Comparison of ENCODE assay signal across 11 mouse cellular contexts in the genomic region with DNA sequence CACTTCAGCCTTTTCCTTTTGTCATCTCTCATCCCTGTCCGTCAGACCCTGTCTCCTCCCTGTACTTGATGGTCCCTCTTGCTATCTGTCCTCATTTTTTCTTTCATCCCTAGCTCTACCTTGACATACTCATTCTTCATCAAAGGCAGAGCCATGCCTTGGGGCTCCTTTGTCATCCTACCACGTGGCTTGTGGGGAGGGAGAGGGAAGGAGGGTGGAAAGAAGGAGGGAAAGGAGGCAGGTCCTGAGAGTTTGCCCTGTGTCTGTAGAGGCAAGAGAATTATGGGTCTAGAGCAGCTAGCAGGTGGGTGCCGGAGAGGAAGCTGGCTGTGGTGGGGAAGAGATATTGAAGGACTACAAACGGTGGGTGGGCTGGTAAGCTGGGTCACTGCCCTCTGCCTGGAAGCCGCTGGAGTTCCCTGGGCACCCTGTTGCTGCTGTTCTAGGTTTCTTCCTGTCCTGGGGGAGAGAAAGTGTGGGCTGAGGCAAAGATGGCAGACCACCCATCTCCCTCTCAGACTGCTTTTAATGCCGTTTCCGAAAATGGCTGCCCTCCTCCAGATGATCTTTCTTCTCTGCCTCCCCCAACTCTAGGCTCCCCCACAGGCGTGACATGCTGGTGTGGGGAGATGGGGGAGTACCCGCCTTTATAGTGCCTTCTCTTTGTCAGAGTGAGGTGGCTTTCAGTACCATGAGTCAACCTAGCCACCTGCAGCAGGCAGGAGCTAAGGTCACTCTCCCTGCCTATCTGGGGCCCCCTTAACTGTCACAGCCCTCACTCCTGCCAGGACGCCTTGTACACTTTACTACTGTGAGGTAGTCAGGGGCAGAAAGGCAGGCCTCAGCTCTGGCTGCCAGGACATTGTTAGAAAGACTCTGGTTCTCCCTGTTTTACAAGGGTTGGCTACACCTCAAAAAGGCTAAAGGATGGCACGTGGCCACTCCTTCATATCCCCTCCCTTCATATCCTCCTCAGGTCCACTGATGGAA. TPM values are rescaled to one million over a fixed set of nuclear protein-coding genes. Genes with fewer than 3 reads are reported as not detected.
DNase-seq lines count a peak whose midpoint lies in the region; ATAC-seq and TF ChIP-seq lines count a peak whose summit lies in the region.
"Had no signal": no experiment of that assay in that cellular context is flagged by ENCODE, and none has a peak within 500 bp of the region (broad histone marks: within the 10 kb centered on the region; RNA-seq: fewer than 3 reads in every experiment).

No protein-coding gene starts in this region.

- DNase-seq in cerebellum, adult 9-11 months, result peak; percentile 53
- DNase-seq in ES-E14 (ENCODE audit: low read depth, low spot score), result no peak
- DNase-seq in adrenal gland, adult 8-10 months, result no peak
- DNase-seq in spleen, adult 18-20 months, result no peak
- no peak for DNase-seq in liver, postnatal 0 days

- H3K36me3 ChIP-seq in ES-E14 (ENCODE audit: control insufficient read depth, insufficient read depth, low read length, poor library complexity, severe bottlenecking), result no peaks in the 10 kb centered on the region; the same call in 1 of the 2 replicates
- H3K36me3 ChIP-seq in heart, embryonic 16.5 days (ENCODE audit: control insufficient read depth, insufficient read depth), result peaks cover under 1% of the 10 kb centered on the region
- H3K36me3 ChIP-seq in midbrain, embryonic 12.5 days, result peaks cover 19% of the 10 kb centered on the region
- H3K36me3 ChIP-seq in liver, postnatal 0 days (replicated peaks; ENCODE audit: insufficient read depth, low read length), result peaks cover under 1% of the 10 kb centered on the region; the same call in 1 of the 2 replicates

- peaks cover 6 to 19% of the 10 kb centered on the region in 2 experiments; a peak in 3 of 4 replicates for H3K4me1 ChIP-seq in ES-E14 (ENCODE audit: control insufficient read depth in 2 of 2, insufficient read depth in 2 of 2, low read length in 2 of 2, poor library complexity in 1 of 2)
- peaks cover 44% of the 10 kb centered on the region for H3K4me1 ChIP-seq in heart, embryonic 16.5 days (ENCODE audit: control insufficient read depth, insufficient read depth, low read length)
- H3K4me1 ChIP-seq in midbrain, embryonic 12.5 days, result peaks cover 72% of the 10 kb centered on the region
- peaks cover 10% of the 10 kb centered on the region for H3K4me1 ChIP-seq in liver, postnatal 0 days (ENCODE audit: insufficient read depth)

- H3K4me2 ChIP-seq in heart, embryonic 16.5 days (ENCODE audit: low read depth, low read length), result peak overlapping the region; percentile 73
- H3K4me2 ChIP-seq in midbrain, embryonic 12.5 days (replicated peaks), result peak overlapping the region; percentile 94
- H3K4me2 ChIP-seq in liver, postnatal 0 days (ENCODE audit: low read depth, low read length), result no peak overlapping the region

- no peaks in the 10 kb centered on the region for H3K9me3 ChIP-seq in ES-E14 (ENCODE audit: control insufficient read depth, insufficient read depth, low read depth, low read length)
- no peaks in the 10 kb centered on the region for H3K9me3 ChIP-seq in heart, embryonic 16.5 days (replicated peaks; ENCODE audit: control insufficient read depth, low read length)
- H3K9me3 ChIP-seq in midbrain, embryonic 12.5 days, result no peaks in the 10 kb centered on the region
- H3K9me3 ChIP-seq in liver, postnatal 0 days (ENCODE audit: low read length), result no peaks in the 10 kb centered on the region
- H3K9me3 ChIP-seq: megakaryocyte, embryonic 14.5 days had no signal

- peaks cover 4% of the 10 kb centered on the region for H3K27me3 ChIP-seq in heart, embryonic 16.5 days (ENCODE audit: control insufficient read depth, insufficient read depth, low read length)
- peaks cover 7% of the 10 kb centered on the region; the same call in 1 of the 2 replicates for H3K27me3 ChIP-seq in midbrain, embryonic 12.5 days
- peaks cover 19% of the 10 kb centered on the region for H3K27me3 ChIP-seq in liver, postnatal 0 days (ENCODE audit: insufficient read depth, low read length)

- no peak overlapping the region for H3K27ac ChIP-seq in ES-E14 (ENCODE audit: insufficient read depth, low read depth, low read length, poor library complexity, severe bottlenecking)
- H3K27ac ChIP-seq in heart, embryonic 16.5 days (ENCODE audit: low read length), result peak overlapping the region; percentile 98
- peak overlapping the region; percentile 88 for H3K27ac ChIP-seq in midbrain, embryonic 12.5 days (replicated peaks)
- no peak overlapping the region for H3K27ac ChIP-seq in liver, postnatal 0 days (ENCODE audit: low read depth)

- in situ Hi-C loops in ES-E14 (cut with MboI; ENCODE audit: low sequenced_read_pairs in 2 of 2, unreplicated experiment in 2 of 2), result no loop called here

- no peak for TF ChIP-seq EP300 in liver, postnatal 0 days (IDR thresholded peaks at IDR 0.05; ENCODE audit: low read depth)

- WGBS in heart, embryonic 16.5 days, result 60% methylated on average over 11 of the region's 11 CpGs
- WGBS in midbrain, embryonic 12.5 days, result 67% methylated on average over 11 of the region's 11 CpGs
- 56% methylated on average over 11 of the region's 11 CpGs for whole genome bisulfite sequencing in liver, postnatal 0 days (ENCODE audit: insufficient replicate concordance)

- ATAC-seq in cerebellum, adult (ENCODE audit: insufficient number of reproducible peaks, low FRiP score, low TSS enrichment), result no peak
- ATAC-seq in heart, embryonic 16.5 days (replicated peaks; ENCODE audit: extremely low read depth, insufficient read depth, low FRiP score), result no peak
- ATAC-seq in midbrain, embryonic 12.5 days (ENCODE audit: low FRiP score, low read depth), result no peak
- no peak for ATAC-seq in liver, postnatal 0 days

- no peak overlapping the region for H3K9ac ChIP-seq in ES-E14 (ENCODE audit: insufficient read depth, low read depth, low read length, poor library complexity, severe bottlenecking)
- H3K9ac ChIP-seq in heart, embryonic 16.5 days (ENCODE audit: low read length), result peak overlapping the region; percentile 99
- peak overlapping the region; percentile 96 for H3K9ac ChIP-seq in midbrain, embryonic 12.5 days (replicated peaks)
- no peak overlapping the region for H3K9ac ChIP-seq in liver, postnatal 0 days (replicated peaks)

- no peak for TF ChIP-seq CTCF in liver, postnatal 0 days (IDR thresholded peaks at IDR 0.05; ENCODE audit: low read depth)

- H3K4me3 ChIP-seq in ES-E14 (ENCODE audit: insufficient read depth in 1 of 2, low read depth in 1 of 2, low read length in 2 of 2, poor library complexity in 1 of 2, severe bottlenecking in 1 of 2), result peak overlapping the region; percentile 83 to 96; a peak in 3 of 4 replicates
- peak overlapping the region; percentile 79 for H3K4me3 ChIP-seq in heart, embryonic 16.5 days (ENCODE audit: low read length)
- H3K4me3 ChIP-seq in midbrain, embryonic 12.5 days, result peak overlapping the region; percentile 77
- H3K4me3 ChIP-seq in liver, postnatal 0 days (ENCODE audit: low read depth, low read length), result no peak overlapping the region

TF ChIP-seq in ES-E14, 5 proteins besides CTCF, POLR2A, EP300 and RAD21:
- TF ChIP-seq ZC3H11A (IDR thresholded peaks at IDR 0.05; ENCODE audit: borderline replicate concordance, low read depth, low read length) (no peak), MAFK (IDR thresholded peaks at IDR 0.05; ENCODE audit: insufficient read depth, low read depth, low read length) (no peak), CHD2 (IDR thresholded peaks at IDR 0.05; ENCODE audit: low read depth, low read length) (no peak), ZNF384 (IDR thresholded peaks at IDR 0.05; ENCODE audit: low read depth, low read length) (no peak), HCFC1 (IDR thresholded peaks at IDR 0.05; ENCODE audit: borderline replicate concordance, insufficient read depth, low read length) (no peak)

RNA-seq across cellular contexts. Expression of a gene that starts 1.9 kb away (rescaled TPM):
- 11.8 and 13.3 TPM in 2 replicates for total RNA-seq in ES-E14 (2012; rRNA removed)
- polyA plus RNA-seq in heart, embryonic 16.5 days (2015; fragmentation: Nextera tagmentation; extraction: Ambion mirVana), result 16.9 and 17.2 TPM in 2 replicates
- polyA plus RNA-seq in midbrain, embryonic 12.5 days (2016; fragmentation: Nextera tagmentation; extraction: Ambion mirVana), result 27.0 and 35.2 TPM in 2 replicates
- total RNA-seq in adrenal gland, adult 8-10 months (2022), result 10 to 100 TPM; 12.9 to 20.5 (median 18.2) TPM
- 0.73 and 1.0 TPM in 2 replicates for polyA plus RNA-seq in liver, postnatal 0 days (2015; fragmentation: Nextera tagmentation; extraction: Ambion mirVana)

RNA-seq across cellular contexts. Expression of a gene that starts 17.9 kb away (rescaled TPM):
- total RNA-seq in ES-E14 (2012; rRNA removed), result 0.58 and 0.74 TPM in 2 replicates
- 0.47 and 1.4 TPM in 2 replicates for polyA plus RNA-seq in heart, embryonic 16.5 days (2015; fragmentation: Nextera tagmentation; extraction: Ambion mirVana)
- polyA plus RNA-seq in midbrain, embryonic 12.5 days (2016; fragmentation: Nextera tagmentation; extraction: Ambion mirVana), result 0.24 and 0.55 TPM in 2 replicates
- total RNA-seq in adrenal gland, adult 8-10 months (2022), result not detected
- polyA plus RNA-seq in liver, postnatal 0 days (2015; fragmentation: Nextera tagmentation; extraction: Ambion mirVana), result 0.17 TPM in 1 of 2 replicates, not detected in the other
- total RNA-seq: heart, postnatal 10 days had no signal

RNA-seq across cellular contexts. Expression of a gene that starts 35.0 kb away (rescaled TPM):
- 0.04 TPM in 1 of 2 replicates, not detected in the other for total RNA-seq in ES-E14 (2012; rRNA removed)
- 4.8 and 5.8 TPM in 2 replicates for polyA plus RNA-seq in heart, embryonic 16.5 days (2015; fragmentation: Nextera tagmentation; extraction: Ambion mirVana)
- 6.6 and 8.4 TPM in 2 replicates for polyA plus RNA-seq in midbrain, embryonic 12.5 days (2016; fragmentation: Nextera tagmentation; extraction: Ambion mirVana)
- total RNA-seq in adrenal gland, adult 8-10 months (2022), result 1 to 10 TPM; 3.1 to 4.5 (median 3.8) TPM
- 0.11 and 0.12 TPM in 2 replicates for polyA plus RNA-seq in liver, postnatal 0 days (2015; fragmentation: Nextera tagmentation; extraction: Ambion mirVana)
- polyA plus RNA-seq: C2C12 had no signal

RNA-seq across cellular contexts. Expression of a gene that starts 48.8 kb away (rescaled TPM):
- 155 and 267 TPM in 2 replicates for total RNA-seq in ES-E14 (2012; rRNA removed)
- polyA plus RNA-seq in heart, embryonic 16.5 days (2015; fragmentation: Nextera tagmentation; extraction: Ambion mirVana), result 457 and 488 TPM in 2 replicates
- 645 and 652 TPM in 2 replicates for polyA plus RNA-seq in midbrain, embryonic 12.5 days (2016; fragmentation: Nextera tagmentation; extraction: Ambion mirVana)
- total RNA-seq in adrenal gland, adult 8-10 months (2022), result 100 to 1,000 TPM; 290 to 420 (median 339) TPM
- 127 and 145 TPM in 2 replicates for polyA plus RNA-seq in liver, postnatal 0 days (2015; fragmentation: Nextera tagmentation; extraction: Ambion mirVana)

RNA-seq across cellular contexts. Expression of a gene that starts 58.8 kb away (rescaled TPM):
- total RNA-seq in ES-E14 (2012; rRNA removed), result 13.0 and 16.9 TPM in 2 replicates
- polyA plus RNA-seq in heart, embryonic 16.5 days (2015; fragmentation: Nextera tagmentation; extraction: Ambion mirVana), result 12.9 and 13.0 TPM in 2 replicates
- 18.3 and 24.0 TPM in 2 replicates for polyA plus RNA-seq in midbrain, embryonic 12.5 days (2016; fragmentation: Nextera tagmentation; extraction: Ambion mirVana)
- 10 to 100 TPM in 2 of 4 experiments, 1 to 10 TPM in 2; 8.0 to 17.8 (median 12.5) TPM for total RNA-seq in adrenal gland, adult 8-10 months (2022)
- 4.5 and 5.5 TPM in 2 replicates for polyA plus RNA-seq in liver, postnatal 0 days (2015; fragmentation: Nextera tagmentation; extraction: Ambion mirVana)

Comparison
In these comparisons a context has a peak if more than half of its experiments do, and no peak if none do; other contexts are left out.
1. H3K27ac ChIP-seq: peak in heart, embryonic 16.5 days (single experiment) and midbrain, embryonic 12.5 days (single experiment); none in ES-E14 (single experiment) and liver, postnatal 0 days (single experiment).
2. H3K9ac ChIP-seq: peak in heart, embryonic 16.5 days (single experiment) and midbrain, embryonic 12.5 days (single experiment); none in ES-E14 (single experiment) and liver, postnatal 0 days (single experiment).